Mouse (Mus musculus) gastrocnemius, adult 2 months (tissue): ENCODE measurements at regions not wholly inside any gene's neighbourhood (a gene's known extent, or its start where the extent isn't known, plus 50 kb on each side); places are given as distances from the start of the nearest gene placed in this dataset.
"Not testable (repeated sequence)": the region's sequence is repeated elsewhere in the genome, so short reads cannot be mapped to it uniquely, and the experiment has no call there.

Experiments
- DNase-seq: peaks from one replicate; pipeline ENCODE4 v3.0.0; 2022
- H3K27ac ChIP-seq: fragments of 200-600 bp; 2 replicates; pipeline ENCODE4 v1.8.1; 2022; ENCODE audit warnings: mild to moderate bottlenecking
- H3K4me3 ChIP-seq: fragments of 200-600 bp; 2 replicates; pipeline ENCODE4 v1.8.1; 2022; ENCODE audit warnings: mild to moderate bottlenecking, moderate library complexity
- CTCF ChIP-seq: fragments of 200-600 bp; IDR thresholded peaks from 2 replicates; pipeline ENCODE4 v1.8.1; 2022; ENCODE audit warnings: antibody characterized with exemption, mild to moderate bottlenecking, moderate library complexity
- intact Hi-C: fragments of 180-260 bp; cut with DNase I; formaldehyde crosslinking; loops from one replicate; pipeline ENCODE4 v1.15.1; 2025

DNA sequence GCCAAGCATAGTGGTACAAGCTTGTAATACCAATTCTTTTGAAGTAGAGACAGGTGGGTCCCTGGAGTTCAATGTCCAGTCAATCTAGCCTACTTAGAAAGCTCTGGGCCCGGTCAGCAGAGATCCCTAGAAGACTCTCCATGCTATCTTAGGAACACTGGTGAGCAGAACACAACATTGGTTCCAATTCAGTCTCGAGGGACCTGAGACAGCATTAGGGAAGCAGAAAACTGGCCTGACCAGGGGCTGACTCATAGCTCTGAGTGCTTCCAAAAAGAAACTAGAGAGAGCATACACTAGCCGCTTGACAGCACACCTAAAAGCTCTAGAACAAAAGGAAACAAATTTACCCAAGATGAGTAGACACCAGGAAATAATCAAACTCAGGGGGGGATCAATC lies 484.6 kb upstream of the Arid1b start:
- intact Hi-C loops = no loop called here
- no peak overlapping the region for H3K27ac ChIP-seq
- DNase-seq = peak; percentile 58
- no peak overlapping the region for H3K4me3 ChIP-seq
- no peak for TF ChIP-seq CTCF

DNA sequence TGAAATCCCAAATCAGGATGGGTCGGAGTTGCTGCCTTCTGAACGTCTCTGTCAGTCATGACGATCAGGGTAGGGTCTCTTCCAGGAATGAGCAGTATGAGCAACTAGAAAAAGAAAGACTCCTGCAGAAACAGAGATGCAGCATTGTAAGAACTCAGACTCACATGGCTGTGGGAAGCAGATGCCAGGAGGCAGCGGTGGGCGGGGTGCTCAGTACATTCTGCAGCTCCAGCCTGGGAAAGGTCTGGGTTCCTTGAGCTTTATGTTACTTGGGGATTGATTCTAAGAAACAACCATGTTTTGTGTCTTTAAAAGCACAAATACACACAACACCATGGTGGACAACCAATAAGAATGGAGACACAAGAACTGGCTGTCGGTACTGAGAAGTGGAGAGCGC lies 478.0 kb upstream of the Arid1b start:
- intact Hi-C loops = no loop called here
- no peak for TF ChIP-seq CTCF
- no peak overlapping the region for H3K27ac ChIP-seq
- H3K4me3 ChIP-seq = no peak overlapping the region
- DNase-seq = no peak

DNA sequence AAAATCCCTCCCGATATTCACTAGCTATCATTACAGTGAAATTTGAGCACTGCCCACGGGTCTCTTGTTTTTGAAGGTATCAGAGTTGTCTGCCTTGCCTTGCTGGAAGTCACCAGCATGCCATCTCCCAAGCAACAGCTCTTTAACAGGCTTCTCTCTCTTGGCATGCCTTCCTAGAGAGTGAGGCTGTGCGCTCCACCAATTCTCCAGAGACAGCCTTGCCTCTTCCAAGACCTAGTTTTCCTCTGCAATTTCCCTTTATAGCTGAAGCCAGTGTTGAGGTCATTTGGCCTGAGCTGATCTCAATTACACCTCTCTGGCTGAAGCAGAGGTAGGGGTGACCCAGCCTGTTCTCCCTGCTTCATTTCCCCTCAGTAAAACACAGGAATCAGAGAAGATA lies 477.3 kb upstream of the Arid1b start:
- TF ChIP-seq CTCF = no peak
- H3K27ac ChIP-seq = peak overlapping the region; percentile 35; the same call in 1 of the 2 replicates
- intact Hi-C loops = no loop called here
- DNase-seq = peak; percentile 60
- no peak overlapping the region for H3K4me3 ChIP-seq

DNA sequence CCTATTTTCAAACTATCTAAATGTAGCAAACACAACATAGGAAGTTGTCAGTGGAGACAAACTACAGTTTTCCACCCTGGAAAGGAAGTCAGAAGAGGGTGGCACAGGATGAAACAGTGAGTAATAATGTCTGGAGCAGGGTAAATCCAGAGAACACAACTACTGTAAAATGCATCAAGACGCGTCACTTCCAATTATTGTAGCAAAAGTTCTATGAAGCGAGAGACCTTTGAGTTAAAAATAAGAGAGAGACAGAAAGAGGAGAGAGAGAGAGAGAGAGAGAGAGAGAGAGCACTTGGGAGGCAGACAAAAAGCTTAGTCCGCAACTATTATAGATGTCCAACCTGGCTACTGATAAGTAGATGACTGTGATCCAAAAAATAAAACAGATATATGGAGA lies 473.1 kb upstream of the Arid1b start:
- intact Hi-C loops = no loop called here
- no peak for DNase-seq

DNA sequence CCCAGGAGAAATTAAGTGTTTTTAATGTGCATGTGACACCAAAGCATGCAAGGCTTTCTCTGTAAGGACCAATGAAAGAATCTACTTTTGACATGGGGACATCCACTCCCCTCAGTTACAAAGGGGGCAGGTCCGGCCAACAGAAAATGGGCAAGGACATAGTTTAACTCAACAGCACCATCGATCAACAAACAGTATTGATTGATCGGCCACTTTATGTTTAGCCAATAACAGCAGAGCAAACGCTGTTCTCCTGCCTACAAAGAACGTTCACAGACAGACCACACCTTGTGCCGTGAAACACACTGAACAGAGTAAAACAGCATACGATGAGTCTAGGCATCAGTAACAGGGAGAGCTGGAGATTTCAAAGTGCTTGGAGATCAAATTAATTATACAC lies 467.7 kb upstream of the Arid1b start:
- intact Hi-C loops = no loop called here
- TF ChIP-seq CTCF = no peak
- no peak overlapping the region for H3K27ac ChIP-seq

More for the DNA sequence above, 473.1 kb upstream of the Arid1b start:
- Histone ChIP-seq H3K4me3 (no peak overlapping the region), H3K27ac (no peak overlapping the region)
- no peak for TF ChIP-seq CTCF

DNA sequence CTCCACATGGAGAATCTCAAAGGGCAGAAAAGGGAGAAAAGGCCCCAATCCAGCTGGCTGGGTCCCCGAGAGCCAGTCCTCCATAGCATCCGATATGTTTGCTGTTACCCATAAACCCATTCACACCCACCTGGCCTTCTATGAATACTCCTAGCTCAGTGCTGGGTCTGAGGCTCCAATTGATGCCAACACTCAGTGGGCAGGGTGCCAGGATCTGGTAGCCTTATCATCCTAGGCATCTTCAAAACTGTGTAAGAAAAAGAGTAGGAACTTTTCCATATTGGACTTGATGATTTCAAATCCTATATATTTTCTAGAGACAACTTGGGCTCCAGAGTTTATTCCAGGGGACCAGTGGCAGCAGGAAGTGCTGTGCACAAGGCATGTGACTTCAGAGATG lies 462.0 kb upstream of the Arid1b start:
- Histone ChIP-seq H3K27ac (no peak overlapping the region), H3K4me3 (no peak overlapping the region)
- intact Hi-C loops = no loop called here
- no peak for DNase-seq
- TF ChIP-seq CTCF = no peak

More for the DNA sequence above, 467.7 kb upstream of the Arid1b start:
- no peak overlapping the region for H3K4me3 ChIP-seq
- no peak for DNase-seq

DNA sequence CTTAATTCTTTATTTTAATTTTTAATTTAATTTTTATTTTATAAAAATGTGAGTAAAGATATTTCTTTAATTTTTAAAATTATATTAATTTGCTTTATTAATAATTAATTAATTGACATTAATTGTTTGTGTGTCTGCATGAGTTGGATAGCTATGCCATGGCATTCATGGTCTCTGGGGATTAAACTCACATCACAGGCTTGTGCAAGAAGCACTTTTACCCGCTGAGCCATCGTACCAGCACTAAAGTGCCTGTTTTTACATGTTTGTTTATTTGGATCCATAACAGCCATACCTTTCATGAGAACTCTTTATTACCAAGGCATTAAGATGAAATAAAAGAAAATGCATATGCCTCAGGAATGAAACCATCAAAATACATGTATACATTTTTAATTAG lies 453.7 kb upstream of the Arid1b start:
- H3K27ac ChIP-seq = no peak overlapping the region
- intact Hi-C loops = no loop called here
- no peak overlapping the region for H3K4me3 ChIP-seq
- no peak for TF ChIP-seq CTCF
- DNase-seq = no peak

DNA sequence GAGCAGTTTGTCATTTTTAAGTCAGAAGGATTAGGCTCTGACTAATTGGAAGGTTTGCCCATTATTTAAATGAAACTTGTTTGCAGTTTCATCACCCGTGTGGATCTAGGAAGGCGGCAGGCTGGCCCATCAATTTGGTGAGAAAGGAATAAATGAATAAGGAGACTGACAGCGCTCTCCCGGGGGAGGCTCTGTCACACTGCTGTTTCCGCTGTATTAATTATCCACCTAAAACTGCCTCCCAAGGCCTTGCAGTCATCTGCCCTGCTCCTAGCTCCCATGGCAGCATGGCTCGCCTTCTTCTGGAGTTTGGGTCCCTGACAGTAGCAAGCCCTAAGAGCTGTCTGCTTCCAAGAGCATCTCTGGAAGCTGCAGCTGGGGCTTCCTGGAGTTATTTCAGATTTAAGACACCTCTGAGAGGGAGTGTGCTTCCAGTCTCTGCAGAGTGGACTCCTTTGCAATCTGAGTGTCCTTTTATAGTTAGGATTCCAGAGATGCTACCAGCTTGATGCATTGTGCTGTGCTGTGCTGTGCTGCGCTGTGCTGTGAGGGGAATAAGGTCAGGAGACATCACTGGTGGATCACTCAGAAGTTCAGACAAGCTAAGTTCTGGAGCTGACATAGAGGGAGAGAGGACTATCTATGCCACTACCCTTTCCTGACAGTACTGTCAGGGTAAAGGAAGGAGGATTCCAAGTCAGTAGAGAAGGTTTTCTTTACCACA lies 452.9 kb upstream of the Arid1b start:
- intact Hi-C loops = no loop called here
- Histone ChIP-seq H3K27ac (no peak overlapping the region), H3K4me3 (no peak overlapping the region)
- no peak for TF ChIP-seq CTCF
- no peak for DNase-seq

DNA sequence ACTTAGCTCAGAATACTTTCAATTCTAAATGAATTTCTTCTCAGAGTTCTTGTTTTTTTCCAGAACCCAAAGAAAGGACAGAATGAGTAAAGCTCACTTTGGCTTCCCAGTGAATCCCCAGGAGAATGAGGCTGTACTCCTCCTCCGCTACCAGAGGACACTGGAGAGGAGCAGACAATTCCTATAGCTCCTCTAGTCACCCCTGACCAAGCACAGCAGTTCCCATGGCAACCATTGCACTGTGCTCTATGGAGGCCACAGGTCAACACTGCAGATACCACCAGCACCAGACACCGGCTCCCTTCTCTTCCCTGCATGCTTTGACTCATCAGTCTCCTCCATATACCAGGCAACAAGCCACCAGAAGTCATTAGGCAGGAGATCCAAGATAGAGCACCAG lies 447.6 kb upstream of the Arid1b start:
- DNase-seq = no peak
- TF ChIP-seq CTCF = no peak
- Histone ChIP-seq H3K27ac (no peak overlapping the region), H3K4me3 (no peak overlapping the region)
- intact Hi-C loops = no loop called here

DNA sequence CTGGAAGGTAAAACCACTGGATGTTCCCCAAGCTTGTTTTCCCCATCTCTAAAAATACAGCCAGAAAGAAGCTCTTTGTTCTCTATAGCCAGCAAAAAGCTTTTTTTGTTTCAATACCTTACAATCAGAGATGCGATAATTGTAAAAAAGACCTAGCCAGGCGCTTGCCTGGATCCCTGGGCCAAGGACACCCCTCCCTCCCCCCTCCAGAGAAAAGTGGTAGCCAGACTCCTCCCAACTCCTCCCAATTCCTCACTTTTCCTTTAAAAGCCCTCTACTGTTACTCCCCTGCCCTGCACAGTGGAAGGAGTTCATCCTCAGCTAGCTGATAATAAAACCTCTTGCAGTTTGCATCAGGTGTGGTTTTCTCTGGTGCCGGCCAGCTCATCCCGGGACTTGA lies 441.1 kb upstream of the Arid1b start:
- DNase-seq, H3K4me3 ChIP-seq, intact Hi-C loops: not testable (repeated sequence)

DNA sequence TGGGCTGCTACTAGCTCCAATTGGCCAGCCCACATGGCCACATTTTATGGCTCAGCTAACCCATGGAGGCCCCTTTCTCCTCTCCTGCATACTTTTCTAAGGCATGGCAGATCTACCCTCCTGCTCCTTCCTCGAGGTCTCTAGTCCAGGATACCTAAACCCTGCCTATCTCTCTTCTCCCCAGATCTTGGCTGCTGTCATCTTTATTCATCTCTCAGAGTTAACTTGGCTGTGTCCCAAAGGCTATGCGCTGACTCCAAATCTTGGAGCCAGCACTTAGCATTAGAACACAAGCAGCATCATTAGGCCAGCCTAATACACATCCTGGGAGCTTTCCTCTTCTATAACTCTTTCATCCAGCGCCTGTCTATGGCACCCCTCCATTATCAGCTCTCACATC lies 430.5 kb upstream of the Arid1b start:
- TF ChIP-seq CTCF = no peak
- DNase-seq = no peak
- H3K4me3 ChIP-seq = no peak overlapping the region
- intact Hi-C loops = no loop called here
- no peak overlapping the region for H3K27ac ChIP-seq

More for the DNA sequence above, 441.1 kb upstream of the Arid1b start:
- H3K27ac ChIP-seq = not testable (repeated sequence)

DNA sequence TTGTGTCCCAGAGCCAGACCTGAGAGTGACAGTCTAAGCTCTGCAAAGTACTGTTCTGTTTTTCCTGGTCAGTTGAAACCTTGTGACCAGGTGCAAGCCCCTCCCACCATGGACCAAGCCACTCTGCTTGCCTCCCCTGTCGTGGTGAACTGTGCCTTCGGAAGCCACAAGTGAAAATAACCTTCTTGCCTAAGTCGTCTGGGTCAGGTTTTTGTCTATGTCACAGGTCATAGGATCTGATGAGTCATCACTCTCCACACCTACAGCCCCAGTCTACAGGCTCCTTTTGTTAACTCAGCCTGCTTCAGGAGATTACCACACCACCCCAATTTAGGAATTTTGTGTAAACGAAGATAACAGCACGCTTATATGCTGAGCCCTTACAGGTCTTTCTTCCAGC lies 417.2 kb upstream of the Arid1b start:
- intact Hi-C loops = no loop called here
- no peak for TF ChIP-seq CTCF

DNA sequence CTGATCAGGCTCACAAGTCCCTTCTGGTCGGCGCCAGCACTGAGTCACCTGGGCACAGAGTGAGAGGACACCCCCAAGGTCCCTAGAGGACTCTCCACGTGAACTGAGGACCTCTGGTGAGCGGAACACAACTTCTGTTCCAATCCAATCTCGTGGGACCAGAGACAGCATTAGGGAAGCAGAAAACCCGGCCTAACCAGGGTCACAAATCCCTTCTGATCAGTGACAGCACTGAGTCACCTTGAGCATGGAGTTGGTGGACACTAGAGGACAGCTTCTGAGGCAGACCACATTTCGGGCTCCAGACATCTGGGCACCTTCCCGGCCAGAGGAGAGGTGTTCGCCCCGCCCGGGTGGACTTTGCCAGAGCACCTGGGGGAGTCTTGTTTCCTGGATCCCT lies 412.3 kb upstream of the Arid1b start:
- no peak for TF ChIP-seq CTCF
- Histone ChIP-seq H3K27ac (no peak overlapping the region), H3K4me3 (no peak overlapping the region)
- intact Hi-C loops = no loop called here
- DNase-seq = no peak

More for the DNA sequence above, 417.2 kb upstream of the Arid1b start:
- DNase-seq = no peak
- no peak overlapping the region for H3K4me3 ChIP-seq
- no peak overlapping the region for H3K27ac ChIP-seq

DNA sequence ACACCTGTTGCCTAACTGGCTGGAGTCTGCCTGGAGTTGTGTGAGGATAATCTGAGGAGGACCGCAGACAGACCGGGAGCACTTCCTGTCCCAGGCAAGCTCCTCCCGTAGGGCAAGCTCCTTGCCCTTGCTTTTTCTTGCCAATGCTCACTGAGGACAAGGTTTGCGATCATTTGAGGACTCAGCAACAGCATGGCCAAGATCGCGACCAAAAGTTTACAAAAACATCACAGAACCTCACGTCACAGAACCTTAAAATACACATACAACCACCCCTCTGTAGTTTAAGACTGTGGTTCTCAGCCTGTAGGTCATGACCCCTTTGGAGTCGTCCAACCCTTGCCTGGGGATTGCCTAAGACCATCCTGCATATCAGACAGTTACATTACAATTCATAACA lies 383.7 kb upstream of the Arid1b start:
- intact Hi-C loops = loop anchor here (10.0 kb wide), 3 partner anchors 114 to 436 kb away; partner anchors contain the start of gene Arid1b
- no peak for DNase-seq
- no peak overlapping the region; the same call in 1 of the 2 replicates for H3K27ac ChIP-seq
- no peak overlapping the region for H3K4me3 ChIP-seq
- no peak for TF ChIP-seq CTCF
